Mouse (Mus musculus): ENCODE measurements at regions not wholly inside any gene's neighbourhood (a gene's known extent, or its start where the extent isn't known, plus 50 kb on each side); places are given as distances from the start of the nearest gene placed in this dataset.

DNA sequence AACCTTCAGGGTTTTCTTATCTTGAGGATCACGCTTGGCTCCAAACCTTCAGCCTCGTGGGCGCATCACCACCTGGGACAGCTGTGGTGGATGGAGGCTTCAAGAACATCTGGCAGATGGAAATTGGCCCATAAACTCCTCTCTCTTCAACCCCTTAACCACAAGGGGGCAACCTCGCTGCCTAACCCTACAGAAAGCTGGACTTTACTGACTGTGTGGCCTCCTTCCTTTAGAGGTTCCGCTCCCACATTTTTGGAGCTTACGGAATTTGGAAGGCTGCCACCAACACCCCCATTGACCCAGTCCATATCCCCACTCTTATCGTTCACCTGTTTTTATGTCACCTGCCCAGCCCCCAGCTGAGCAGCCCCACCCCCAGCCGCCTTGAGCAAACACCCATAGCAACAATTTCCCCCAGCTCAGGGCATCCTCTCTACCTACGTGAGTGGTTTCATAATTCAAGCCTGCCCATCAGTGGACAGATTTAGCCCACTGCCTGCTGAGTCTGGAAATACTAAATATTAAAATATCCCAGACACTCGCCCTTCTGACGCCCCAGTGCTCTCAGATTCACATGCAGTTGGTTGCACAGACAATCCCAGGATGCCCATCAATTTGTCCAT is 167.0 kb upstream of the Slc22a22 start:
- peak; percentile 47 for DNase-seq (ENCODE audit: low read depth, low spot score)

DNA sequence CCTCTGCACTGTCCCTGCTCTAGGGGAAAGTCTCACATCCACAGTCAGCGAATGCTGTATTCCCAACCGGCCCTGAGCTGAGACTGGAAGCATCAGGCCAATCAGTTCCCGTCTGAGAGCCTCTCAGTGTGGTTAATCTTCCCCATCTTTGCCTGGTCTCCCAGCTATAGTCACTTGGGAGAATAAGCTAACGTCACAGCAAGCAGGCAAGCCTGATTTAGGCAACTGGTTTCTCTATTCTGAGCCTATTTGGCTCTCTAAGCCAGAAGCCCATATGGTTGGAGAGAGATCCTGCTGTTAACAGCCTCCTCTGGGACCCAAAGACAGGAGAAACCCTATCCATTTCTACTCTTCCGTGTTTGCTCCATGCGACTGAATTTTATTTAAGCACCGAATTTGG is 161.7 kb upstream of the Slc22a22 start:
- no peak for DNase-seq (ENCODE audit: low read depth, low spot score)

DNA sequence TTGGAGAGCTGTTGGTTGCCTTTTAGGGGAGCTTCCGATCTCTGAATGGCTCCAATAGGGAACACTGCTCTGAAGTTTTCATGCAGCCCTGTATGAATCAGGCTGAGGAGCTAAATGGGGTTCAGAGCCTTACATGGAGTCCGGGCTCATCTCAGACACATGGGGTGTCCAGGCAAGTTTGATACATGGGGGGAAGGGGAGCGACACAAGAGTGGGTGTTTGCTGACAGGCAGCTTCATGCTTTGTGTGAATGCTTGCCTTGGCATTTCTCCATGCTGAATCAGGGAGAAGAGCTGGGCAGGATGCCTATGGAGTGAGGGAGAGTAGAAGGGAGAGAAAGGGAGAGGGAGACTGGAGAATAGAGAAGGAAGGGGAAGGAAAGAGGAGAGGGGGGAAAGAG is 155.6 kb upstream of the Slc22a22 start:
- no peak for DNase-seq (ENCODE audit: low read depth, low spot score)

DNA sequence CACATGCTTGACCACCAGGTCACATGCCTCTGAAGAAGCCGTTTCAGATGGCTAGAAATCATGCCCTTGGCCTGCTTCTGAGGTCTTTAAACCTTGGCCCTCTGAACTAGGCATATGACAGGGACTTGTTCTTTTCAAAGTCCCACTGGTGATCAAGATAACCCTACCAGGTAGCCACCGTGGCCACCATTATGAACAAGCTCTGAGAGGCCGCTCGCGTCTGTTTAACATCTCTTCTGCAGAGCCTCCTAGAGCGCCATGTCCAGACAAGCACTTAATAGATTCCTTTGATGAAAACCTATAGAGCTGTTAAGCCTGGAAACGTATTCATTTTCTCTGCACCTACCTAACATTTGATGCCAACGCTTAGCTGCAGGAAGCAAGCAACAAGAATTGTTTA is 155.1 kb upstream of the Slc22a22 start:
- no peak for DNase-seq (ENCODE audit: low read depth, low spot score)

DNA sequence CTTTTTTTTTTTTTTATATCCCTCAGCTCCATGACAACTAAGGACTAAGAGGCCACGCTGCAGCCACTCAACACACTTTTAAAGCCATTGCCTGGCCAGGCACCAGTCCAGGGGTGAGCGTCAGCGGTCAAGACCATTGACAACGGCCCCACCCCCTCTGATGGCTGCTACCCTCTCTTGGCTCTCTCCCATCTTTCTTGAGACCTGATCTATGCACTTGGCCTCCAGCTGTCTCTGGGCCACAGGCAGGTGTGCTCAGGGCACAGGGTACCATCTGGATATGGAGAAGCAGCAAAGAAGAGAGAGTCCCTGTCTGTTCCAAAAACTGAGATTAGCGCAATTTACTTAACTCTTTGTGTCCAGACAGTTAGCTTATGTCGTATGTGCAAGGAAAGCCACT is 141.0 kb upstream of the Slc22a22 start:
- DNase-seq (ENCODE audit: low read depth, low spot score) = no peak

DNA sequence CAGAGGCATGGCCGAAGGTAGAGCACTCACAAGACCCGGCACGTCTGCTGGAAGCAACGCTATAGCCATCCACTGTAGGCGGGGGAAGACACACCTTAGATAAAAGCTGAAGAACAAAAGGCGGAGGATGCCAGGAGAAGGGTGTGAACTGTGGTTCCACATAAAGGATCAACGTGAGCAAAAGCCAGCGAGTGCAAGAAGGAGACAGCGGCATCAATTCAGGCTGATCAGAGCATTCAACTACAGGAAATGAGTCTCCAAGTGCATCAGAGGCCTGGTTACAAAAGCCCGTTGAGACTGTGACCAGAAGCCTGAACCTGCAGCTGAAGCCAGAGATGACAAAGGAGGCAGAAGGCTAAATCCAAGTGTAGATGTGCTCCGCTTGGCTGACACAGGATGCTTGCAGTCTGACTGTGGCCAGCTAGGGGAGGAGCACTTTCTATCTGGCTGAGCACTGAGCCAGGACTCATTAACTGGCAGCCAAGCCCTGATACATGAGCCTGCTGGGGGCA is 139.5 kb upstream of the Slc22a22 start:
- peak; percentile 49 for DNase-seq (ENCODE audit: low read depth, low spot score)

DNA sequence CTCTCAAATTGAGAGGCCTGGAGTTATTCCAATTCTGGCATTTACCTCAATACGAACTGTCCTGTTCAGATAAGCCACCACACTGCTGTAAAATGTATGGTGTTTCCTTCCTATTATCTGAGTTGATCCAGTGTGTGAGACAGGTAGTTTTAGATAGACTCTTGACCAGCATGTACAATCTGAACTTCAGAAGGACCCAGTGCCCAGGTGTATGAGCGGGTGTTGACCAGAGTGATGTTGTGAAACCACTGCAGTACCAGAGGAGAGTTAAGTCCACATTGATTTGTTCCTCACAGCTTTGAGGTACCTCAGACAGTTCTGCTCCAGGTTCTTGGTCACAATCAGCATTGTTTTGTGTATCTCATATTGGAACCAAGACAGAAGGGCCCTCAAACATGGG is 132.6 kb upstream of the Slc22a22 start:
- no peak for DNase-seq (ENCODE audit: low read depth, low spot score)

DNA sequence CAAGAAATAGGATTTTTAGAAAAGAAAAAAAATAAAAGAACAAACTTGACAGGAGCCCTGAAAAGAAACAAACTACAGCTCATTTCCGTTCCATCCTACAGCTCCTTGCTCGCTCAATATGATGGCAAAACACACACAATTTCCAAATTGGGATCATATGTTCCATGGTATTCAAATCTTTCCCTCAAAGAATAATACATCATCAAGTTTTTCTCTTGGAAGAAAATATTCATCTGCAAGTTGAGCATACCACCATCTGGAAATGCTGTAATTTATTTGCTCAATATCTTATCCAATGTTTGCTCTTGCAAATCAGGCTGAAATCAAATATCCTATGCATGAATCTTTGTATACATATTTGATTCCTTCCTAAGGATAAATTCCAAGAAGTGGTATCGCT is 131.1 kb upstream of the Slc22a22 start:
- no peak for DNase-seq (ENCODE audit: low read depth, low spot score)

DNA sequence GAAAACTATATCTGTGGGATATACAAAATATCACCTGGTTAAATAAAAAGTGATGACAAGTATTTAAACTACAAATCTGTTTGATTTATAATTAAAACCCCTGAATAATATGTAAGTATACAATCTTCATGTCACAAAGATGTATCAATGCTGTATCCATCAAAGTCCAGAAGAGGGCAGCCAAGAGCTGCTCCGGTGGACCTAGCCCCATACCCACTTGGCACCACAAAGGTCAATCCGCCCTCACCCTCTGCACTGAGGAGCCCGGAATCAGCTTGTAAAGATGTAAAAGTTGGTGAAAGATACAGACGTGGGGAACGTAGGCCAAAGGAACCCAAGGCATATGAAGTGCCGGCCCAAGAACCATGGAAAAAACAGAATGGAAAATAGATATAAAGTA is 123.1 kb upstream of the Slc22a22 start:
- DNase-seq (ENCODE audit: low read depth, low spot score) = no peak

DNA sequence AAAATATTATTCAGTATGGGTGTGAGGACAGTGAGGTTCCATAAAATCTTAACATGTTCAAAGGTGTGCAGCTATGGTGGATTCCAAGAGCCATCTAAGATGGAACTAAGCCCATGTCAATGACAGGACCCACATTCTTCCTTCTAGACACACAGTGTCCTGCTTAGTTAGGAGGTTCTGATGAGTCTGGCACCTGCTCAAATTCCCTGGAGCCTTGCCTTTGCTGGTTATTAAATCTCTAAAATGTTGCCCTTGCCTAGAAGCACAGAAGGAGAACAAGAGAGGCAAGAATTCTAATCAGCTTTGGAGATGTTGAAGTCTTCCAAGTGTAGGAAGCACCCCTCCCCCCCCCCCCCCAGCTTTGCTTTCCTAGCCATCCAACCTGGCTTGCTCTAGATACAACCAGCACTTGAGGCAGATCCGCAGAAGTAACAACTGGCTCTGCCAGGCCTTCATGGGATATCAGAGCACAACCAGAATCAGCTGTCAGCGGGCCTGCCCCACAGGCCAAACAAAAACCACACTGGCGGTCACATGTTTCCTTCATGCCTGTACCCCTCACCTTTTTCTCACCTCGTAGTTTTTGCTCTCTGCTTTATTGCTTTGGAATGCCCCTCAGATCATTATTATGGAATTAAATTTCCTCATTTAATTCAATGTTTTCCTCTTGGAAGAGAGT is 116.0 kb upstream of the Slc22a22 start:
- no peak for DNase-seq (ENCODE audit: low read depth, low spot score)

DNA sequence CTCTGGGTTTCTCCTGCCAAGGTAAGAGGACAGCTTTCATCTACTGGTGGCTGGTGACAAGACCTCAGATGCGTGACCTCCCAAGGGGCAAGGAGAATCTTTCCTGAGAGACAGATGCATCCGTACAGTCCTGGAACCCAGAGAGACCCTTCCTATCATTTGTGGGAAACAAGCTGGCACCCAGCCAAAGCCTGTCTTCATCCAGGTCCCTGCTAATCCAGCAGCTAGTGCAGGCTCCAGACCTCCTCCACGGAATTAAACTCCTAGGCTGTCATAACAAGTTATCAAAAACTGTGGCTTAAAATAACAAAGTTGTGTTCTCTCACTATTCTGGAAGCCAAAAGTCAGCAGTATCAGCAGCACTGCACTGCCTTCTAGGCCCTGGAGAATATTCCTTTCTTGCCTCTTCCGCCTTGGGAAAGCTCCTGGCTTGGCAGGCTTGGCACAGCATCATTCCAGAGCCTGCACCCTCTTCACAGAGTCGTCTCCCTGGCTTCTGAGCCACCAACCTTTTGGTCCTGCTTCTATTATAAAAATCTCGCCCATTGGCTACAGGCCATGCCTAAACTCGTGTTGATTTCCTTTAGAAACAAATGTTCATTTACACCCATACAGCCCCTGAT is 113.3 kb upstream of the Slc22a22 start:
- peak; percentile 10 for DNase-seq (ENCODE audit: low read depth, low spot score)

DNA sequence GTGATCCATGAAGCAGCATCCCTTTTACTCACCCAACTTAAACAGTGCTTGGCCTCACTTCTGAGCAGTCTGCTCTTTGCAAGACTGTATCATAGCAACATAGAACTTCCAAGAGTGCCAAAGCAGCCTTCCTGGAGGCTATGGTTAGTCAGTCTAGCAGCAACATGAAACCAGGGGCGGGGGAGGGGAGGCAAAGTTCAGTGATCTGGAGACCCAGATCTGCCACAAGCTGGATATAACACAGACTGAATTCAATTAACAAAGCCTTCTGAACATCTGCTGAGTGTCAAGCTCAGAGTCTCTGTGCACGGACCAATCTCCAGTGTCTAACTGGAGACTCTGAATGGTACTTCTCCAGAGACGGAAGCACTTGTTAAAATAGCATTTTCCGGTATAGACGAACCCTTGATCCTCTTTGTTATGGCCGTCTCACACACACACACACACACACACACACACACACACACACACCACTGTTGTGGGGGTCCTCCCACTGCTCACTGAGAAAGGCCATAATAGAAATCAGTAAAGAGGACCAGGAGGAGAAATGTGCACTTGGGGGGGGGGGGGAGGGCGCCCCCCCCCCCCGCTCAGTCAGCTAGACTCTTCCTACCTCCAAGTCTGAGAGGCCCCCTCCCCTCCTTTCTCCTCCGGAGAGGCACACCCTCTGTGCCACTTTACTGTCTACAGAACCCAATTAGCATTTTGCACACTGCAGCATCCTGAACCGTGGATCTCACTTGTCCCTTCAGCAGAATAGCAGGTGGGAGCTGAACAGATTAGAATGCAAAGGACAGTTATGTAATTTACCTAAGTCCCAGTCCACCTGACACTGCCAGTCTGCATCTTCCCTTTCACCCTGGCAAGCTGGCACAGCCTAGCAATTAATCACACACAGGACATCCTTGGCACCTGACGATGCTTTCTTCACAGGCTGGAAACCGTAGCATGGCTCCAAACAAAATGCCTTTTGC is 112.3 kb upstream of the Slc22a22 start:
- peak; percentile 50 for DNase-seq (ENCODE audit: low read depth, low spot score)

DNA sequence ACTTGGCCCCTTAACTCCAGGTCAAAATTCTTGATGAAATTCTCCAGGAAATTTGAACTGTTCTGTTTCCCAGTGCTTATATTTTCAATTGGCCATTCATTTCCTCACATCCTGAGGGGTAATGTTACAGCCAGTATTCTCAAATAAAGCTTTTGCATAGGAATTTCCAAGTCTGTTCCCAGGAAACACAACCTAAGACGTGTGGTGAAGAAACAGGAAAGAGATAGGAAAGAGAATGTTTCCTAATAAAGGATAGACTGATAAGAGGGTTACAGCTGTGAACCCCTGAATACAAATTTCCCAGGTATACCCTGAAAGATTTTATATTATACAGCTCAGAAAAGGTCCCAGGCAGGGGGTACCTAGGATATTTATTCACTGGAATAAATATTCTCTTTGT is 108.0 kb upstream of the Slc22a22 start:
- no peak for DNase-seq (ENCODE audit: low read depth, low spot score)

DNA sequence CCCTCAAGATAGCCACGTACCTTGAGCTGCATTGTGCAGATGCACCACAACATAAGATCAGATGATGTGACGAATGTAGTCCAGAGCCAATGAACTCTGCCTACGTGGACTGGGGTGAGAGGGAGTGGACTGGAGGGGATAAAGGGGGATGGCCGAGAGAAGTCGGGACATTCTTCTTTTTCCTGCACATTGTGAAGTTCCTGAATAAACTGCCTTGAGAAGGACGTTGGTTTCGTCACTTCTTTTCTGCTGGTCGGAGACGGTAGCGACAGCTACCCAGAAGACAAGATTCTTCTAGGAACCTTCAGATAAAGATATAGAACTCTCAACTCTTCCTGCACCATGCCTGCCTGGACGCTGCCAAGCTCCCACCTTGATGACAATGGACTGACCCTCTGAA is 107.1 kb upstream of the Slc22a22 start:
- no peak for DNase-seq (ENCODE audit: low read depth, low spot score)

DNA sequence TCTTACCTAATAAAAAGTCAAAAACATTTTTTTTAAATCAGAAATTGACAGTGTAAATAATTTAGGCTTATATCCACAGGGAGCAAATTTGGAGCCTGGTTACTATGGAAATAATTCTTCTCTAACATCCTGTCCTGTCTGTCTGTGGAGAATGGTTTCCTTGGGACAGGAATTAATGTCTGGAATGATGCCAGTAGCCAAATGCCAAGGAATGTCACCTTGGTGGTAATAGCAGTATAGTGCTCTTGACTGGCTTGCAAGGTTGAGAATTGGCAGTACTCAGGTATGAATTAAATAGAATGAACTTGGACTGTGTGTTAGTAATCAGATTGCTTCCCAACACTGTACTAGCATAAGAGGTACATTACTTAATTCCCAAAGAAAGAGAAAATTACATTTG is 103.8 kb upstream of the Slc22a22 start:
- DNase-seq (ENCODE audit: low read depth, low spot score) = no peak

DNA sequence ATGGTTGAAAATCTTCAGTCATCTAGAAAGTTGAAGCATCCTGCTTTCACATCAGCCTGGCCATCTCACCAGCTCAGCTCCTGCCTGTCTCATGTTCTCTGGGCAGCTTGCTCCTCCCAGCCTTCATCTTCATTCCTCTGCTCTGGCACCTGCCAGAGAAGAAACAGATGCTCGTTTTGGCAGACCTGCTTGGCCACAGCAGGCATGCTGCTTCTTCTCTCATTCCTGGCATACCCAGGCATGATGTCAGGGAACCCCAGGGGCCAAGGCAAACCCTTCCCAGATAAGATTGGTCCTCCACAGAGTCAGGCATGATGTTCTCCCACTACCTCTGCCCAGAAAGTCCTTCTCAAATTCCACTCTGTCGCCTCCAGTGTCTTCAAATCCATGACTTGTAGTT is 101.4 kb upstream of the Slc22a22 start:
- peak; percentile 21 for DNase-seq (ENCODE audit: low read depth, low spot score)

DNA sequence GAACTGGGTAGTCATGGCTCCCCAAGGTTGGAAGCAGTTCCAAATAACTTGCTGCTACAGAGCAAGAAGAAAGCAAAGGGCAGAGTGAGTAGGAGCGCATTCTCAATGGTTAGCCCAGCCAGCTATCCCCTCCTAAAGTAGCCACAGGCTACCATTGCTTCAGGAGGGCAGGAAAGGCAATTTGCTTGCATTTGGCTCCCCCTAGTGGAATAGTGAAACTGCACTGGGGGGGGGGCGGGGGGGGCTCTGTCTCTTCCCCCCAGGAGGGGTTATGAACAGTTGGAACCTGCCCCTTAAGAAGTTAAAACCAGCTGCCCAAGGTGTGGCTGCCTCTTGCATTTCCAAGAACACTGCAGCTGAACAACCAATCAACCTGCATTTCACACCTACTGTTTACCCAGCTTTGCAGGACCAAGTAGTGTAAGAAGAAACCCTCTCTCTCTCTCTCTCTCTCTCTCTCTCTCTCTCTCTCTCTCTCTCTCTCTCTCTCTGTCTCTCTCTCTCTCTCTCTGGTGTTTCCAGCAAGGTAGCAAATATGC is 96.7 kb upstream of the Slc22a22 start:
- no peak for DNase-seq (ENCODE audit: low read depth, low spot score)

DNA sequence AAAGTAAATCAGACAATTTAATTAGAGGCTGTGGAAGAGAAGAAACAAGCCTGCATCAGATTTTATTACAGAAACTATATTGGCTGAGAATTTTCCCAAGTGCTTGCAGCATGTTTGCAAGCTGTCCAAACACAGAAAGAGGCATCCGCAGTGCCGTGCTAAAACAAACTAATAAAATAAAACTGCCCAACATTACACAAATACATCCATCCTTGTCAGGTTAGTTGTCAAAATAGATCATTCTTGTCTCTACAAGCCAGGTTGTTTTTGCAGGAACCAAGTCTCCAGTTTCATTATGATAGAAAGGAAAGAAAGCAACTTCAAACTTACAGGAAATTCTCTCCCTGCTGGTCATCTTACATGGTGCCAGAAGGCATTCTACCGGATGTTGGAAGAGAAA is 95.0 kb upstream of the Slc22a22 start:
- DNase-seq (ENCODE audit: low read depth, low spot score) = no peak

DNA sequence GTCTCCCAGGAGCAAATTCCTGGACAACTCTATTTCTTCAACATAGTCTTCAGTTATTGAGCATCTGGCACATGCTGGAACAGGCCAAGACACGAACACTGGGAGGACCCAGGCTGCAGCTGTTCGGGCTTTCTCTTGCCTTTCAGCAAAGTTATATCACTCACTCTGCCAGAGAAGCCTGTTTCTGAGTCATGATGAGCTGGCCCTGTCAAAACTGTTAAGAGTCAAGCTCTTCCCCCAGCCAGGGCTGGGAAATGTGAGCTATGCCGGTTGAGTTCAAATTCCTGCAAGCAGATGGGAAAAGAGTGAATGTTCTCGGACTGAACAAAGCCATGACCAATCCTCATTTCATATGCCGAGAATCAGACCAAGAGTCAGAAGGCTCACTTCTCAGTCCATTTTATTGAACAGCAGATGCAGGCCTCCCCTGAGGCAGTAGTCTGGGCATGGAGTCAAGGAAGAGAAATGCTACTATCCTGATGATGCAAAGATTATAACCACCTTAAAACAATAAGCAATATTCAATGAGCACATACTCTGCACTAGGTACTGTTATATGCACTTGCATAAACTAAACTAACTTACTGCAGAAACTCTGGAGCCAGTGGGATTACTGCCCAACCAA is 90.7 kb upstream of the Slc22a22 start:
- peak; percentile 71 for DNase-seq (ENCODE audit: low read depth, low spot score)

DNA sequence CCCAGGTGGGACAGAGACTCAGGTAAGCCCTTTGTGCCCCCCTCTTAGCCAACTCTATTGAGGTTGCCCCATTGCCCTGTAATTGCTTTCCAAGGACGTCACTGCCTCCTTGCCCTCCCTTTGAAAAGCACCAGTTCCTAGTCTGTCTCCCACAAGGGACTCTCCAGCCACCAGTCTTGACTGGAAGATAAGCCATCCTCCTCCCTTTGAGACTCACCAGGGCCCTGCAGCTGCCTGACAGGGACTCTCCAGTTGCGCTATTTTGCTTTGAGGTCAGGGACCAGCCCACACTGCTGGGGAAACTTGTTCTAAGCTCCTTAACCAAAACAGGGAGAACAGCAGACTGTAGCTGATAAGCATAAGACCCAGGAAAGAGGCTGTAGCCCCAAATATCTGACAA is 69.7 kb upstream of the Slc22a22 start:
- no peak for DNase-seq (ENCODE audit: low read depth, low spot score)

DNA sequence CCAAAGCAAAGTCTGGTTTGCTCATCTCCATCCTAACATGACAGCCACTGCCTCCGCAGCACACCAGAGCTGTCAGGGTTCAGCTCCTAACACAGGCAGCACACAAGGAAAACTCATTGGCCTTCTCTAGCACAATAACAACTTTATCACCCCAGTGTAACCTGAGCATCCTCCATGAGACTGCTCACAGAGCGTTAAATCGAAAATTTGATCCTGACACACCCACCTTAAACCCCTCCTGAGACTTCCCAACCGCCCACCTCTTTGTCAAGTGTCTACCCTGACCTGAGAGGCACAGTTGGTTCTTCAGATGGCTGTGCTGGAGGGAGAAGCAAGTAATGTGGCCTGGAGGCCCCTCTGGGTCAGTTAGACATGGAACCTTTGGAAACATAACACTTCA is 67.7 kb upstream of the Slc22a22 start:
- no peak for DNase-seq (ENCODE audit: low read depth, low spot score)
